Comparison of ENCODE assay signal across 19 mouse cellular contexts in the genomic region with DNA sequence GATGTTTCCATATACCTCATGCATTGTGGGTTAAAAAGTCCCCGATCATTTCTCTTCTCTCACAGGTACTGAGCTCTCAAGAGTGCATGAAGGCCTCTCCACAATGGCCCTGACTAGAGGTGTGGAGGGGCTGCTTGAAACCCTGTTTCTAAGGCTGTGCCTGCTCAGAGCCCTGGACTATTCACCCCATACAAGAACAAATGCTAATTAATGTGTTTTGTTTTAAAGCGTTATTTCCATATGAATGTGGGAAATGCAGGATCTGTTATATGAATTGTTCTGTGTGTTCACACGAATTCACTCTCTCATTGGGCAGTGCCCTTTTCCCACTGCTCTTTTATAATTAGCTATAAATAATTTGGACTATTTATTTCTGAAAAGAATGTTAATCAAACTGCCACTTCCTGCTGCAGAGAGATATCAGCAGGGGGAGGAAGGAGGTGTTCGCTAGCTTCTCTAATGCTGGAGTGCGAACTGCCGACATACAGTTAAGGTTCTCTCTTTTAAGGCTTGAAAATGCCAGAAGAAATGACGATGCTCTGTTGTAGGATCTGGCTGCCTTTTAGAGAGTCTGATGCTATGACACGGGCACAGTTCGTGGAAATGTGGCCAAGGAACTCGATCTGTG. TPM values are rescaled to one million over a fixed set of nuclear protein-coding genes. Genes with fewer than 3 reads are reported as not detected.
DNase-seq lines count a peak whose midpoint lies in the region; ATAC-seq and TF ChIP-seq lines count a peak whose summit lies in the region.
"Had no signal": no experiment of that assay in that cellular context is flagged by ENCODE, and none has a peak within 500 bp of the region (broad histone marks: within the 10 kb centered on the region; RNA-seq: fewer than 3 reads in every experiment).

No protein-coding gene starts in this region.

- no peak for TF ChIP-seq POLR2A in MEL (IDR thresholded peaks at IDR 0.05; ENCODE audit: control insufficient read depth in 1 of 2, insufficient read depth in 1 of 2, low read depth in 1 of 2, low read length in 2 of 2, poor library complexity in 1 of 2)

- no peak for TF ChIP-seq RAD21 in MEL (IDR thresholded peaks at IDR 0.05; ENCODE audit: low read depth, low read length)

- WGBS in heart, embryonic 12.5 days: 89% methylated on average over 10 of the region's 10 CpGs

- H3K9ac ChIP-seq in MEL (ENCODE audit: control insufficient read depth, low read depth, low read length, poor library complexity, severe bottlenecking): no peak overlapping the region
- no peak overlapping the region for H3K9ac ChIP-seq in heart, embryonic 12.5 days
- H3K9ac ChIP-seq: embryonic facial prominence, embryonic 13.5 days; heart, embryonic 13.5 days; hindbrain, embryonic 15.5 days had no signal

- peaks cover 9 to 10% of the 10 kb centered on the region in 2 experiments for H3K4me1 ChIP-seq in MEL (ENCODE audit: control insufficient read depth in 1 of 2, insufficient read depth in 2 of 2, low read length in 2 of 2)
- H3K4me1 ChIP-seq in heart, embryonic 12.5 days (replicated peaks): no peaks in the 10 kb centered on the region
- H3K4me1 ChIP-seq: embryonic facial prominence, embryonic 13.5 days; heart, embryonic 13.5 days; hindbrain, embryonic 15.5 days had no signal

- no peaks in the 10 kb centered on the region for H3K79me2 ChIP-seq in MEL (ENCODE audit: control insufficient read depth, insufficient read depth, low read length, poor library complexity)

- no peak overlapping the region for H3K4me2 ChIP-seq in heart, embryonic 12.5 days
- H3K4me2 ChIP-seq: embryonic facial prominence, embryonic 13.5 days; heart, embryonic 13.5 days; hindbrain, embryonic 15.5 days had no signal

- TF ChIP-seq EP300 in MEL (IDR thresholded peaks at IDR 0.05; ENCODE audit: low read depth in 1 of 2, low read length in 2 of 2): peak; percentile 64 to 80; a peak in 3 of 4 replicates

- peak; percentile 50; the same call in 1 of the 2 replicates for ATAC-seq in common myeloid progenitor, adult 5-6 weeks (replicated peaks; ENCODE audit: low read depth, poor library complexity, severe bottlenecking)
- 0 out of 2 replicates have a peak, but pooled peaks have one; percentile 41 for ATAC-seq in megakaryocyte-erythroid progenitor cell, adult 5-6 weeks (replicated peaks; ENCODE audit: low FRiP score, low TSS enrichment, poor library complexity, severe bottlenecking)
- no peak for ATAC-seq in heart, embryonic 12.5 days (ENCODE audit: insufficient number of reproducible peaks, low FRiP score)
- ATAC-seq: activated CD4-positive, CD25-positive, alpha-beta regulatory T cell, adult 4 months; intestine, embryonic 16.5 days had no signal

- no peak for TF ChIP-seq CTCF in MEL (IDR thresholded peaks at IDR 0.05 in 2 of 3, conservative IDR thresholded peaks at IDR 0.05 in 1 of 3; ENCODE audit: control insufficient read depth in 1 of 3, insufficient read depth in 1 of 3, low read depth in 2 of 3, low read length in 3 of 3, poor library complexity in 1 of 3, severe bottlenecking in 1 of 3)

- H3K27me3 ChIP-seq in MEL (ENCODE audit: control insufficient read depth in 1 of 2, insufficient read depth in 2 of 2, low read length in 2 of 2): no peaks in the 10 kb centered on the region
- H3K27me3 ChIP-seq in heart, embryonic 12.5 days (replicated peaks): no peaks in the 10 kb centered on the region
- H3K27me3 ChIP-seq: embryonic facial prominence, embryonic 13.5 days; heart, embryonic 13.5 days; hindbrain, embryonic 15.5 days had no signal

- DNase-seq in MEL (ENCODE audit: low read depth, low spot score) (peak; percentile 64), MEL-GATA-1-ER (ENCODE audit: extremely low read depth, low read depth) (peak; percentile 21)
- no peak for DNase-seq in lung, postnatal 36 days
- DNase-seq: adrenal gland, postnatal 14 days; cerebellum, adult 11 months; cerebellum, adult 9-10 months; cerebellum, postnatal 25 days; gastrocnemius, postnatal 14 days; heart, adult 2 months; heart, postnatal 36 days; kidney, adult 2 months had no signal

- no peaks in the 10 kb centered on the region for H3K9me3 ChIP-seq in MEL (replicated peaks; ENCODE audit: insufficient read depth, low read length)
- H3K9me3 ChIP-seq in heart, embryonic 12.5 days (replicated peaks): no peaks in the 10 kb centered on the region
- H3K9me3 ChIP-seq: embryonic facial prominence, embryonic 13.5 days; heart, embryonic 13.5 days; hindbrain, embryonic 15.5 days had no signal

- peak overlapping the region; percentile 76 for H3K27ac ChIP-seq in MEL (ENCODE audit: control insufficient read depth, low read depth, low read length)
- H3K27ac ChIP-seq in heart, embryonic 12.5 days (ENCODE audit: poor library complexity, severe bottlenecking): no peak overlapping the region
- H3K27ac ChIP-seq: embryonic facial prominence, embryonic 13.5 days; heart, adult 2 months; heart, embryonic 13.5 days; hindbrain, embryonic 15.5 days had no signal

- peaks cover 16% of the 10 kb centered on the region in 2 experiments for H3K36me3 ChIP-seq in MEL (ENCODE audit: control insufficient read depth in 1 of 2, insufficient read depth in 2 of 2, low read length in 2 of 2)
- peaks cover 54% of the 10 kb centered on the region for H3K36me3 ChIP-seq in heart, embryonic 12.5 days

- H3K4me3 ChIP-seq in MEL (ENCODE audit: control insufficient read depth in 1 of 2, insufficient read depth in 1 of 2, low read depth in 2 of 2, low read length in 2 of 2): no peak overlapping the region; a peak in 1 of 4 replicates
- no peak overlapping the region for H3K4me3 ChIP-seq in heart, embryonic 12.5 days
- H3K4me3 ChIP-seq: embryonic facial prominence, embryonic 13.5 days; heart, adult 2 months; heart, embryonic 13.5 days; hindbrain, embryonic 15.5 days had no signal

TF ChIP-seq in MEL, 35 proteins besides CTCF, POLR2A, EP300 and RAD21:
- TF ChIP-seq CHD1 (IDR thresholded peaks at IDR 0.05; ENCODE audit: low read depth, low read length) (no peak), MEF2A (IDR thresholded peaks at IDR 0.05; ENCODE audit: extremely low read depth, insufficient replicate concordance, low read depth, low read length, poor library complexity, severe bottlenecking) (peak; percentile 11; the same call in 1 of the 2 replicates), ETS1 (IDR thresholded peaks at IDR 0.05; ENCODE audit: low read depth, low read length) (0 out of 2 replicates have a peak, but pooled peaks have one; percentile 40), SIN3A (IDR thresholded peaks at IDR 0.05; ENCODE audit: low read length) (no peak), ZKSCAN1 (IDR thresholded peaks at IDR 0.05; ENCODE audit: low read depth, low read length) (no peak), ZNF384 (IDR thresholded peaks at IDR 0.05; ENCODE audit: low read depth, low read length) (no peak), MAX (IDR thresholded peaks at IDR 0.05; ENCODE audit: low read length) (no peak), MYB (IDR thresholded peaks at IDR 0.05; ENCODE audit: low read depth, low read length) (peak; percentile 68), MXI1 (IDR thresholded peaks at IDR 0.05; ENCODE audit: low read depth, low read length) (no peak), MAZ (IDR thresholded peaks at IDR 0.05; ENCODE audit: low read depth, low read length) (no peak), MYC (IDR thresholded peaks at IDR 0.05; ENCODE audit: low read depth, low read length) (no peak), CHD2 (IDR thresholded peaks at IDR 0.05; ENCODE audit: low read length) (no peak), USF2 (IDR thresholded peaks at IDR 0.05; ENCODE audit: borderline replicate concordance in 1 of 2, insufficient read depth in 1 of 2, low read depth in 1 of 2, low read length in 2 of 2) (no peak), UBTF (IDR thresholded peaks at IDR 0.05; ENCODE audit: borderline replicate concordance, insufficient read depth, low read depth, low read length) (no peak), ELF1 (IDR thresholded peaks at IDR 0.05; ENCODE audit: low read depth, low read length) (peak; percentile 48; the same call in 1 of the 2 replicates), GATA1 (IDR thresholded peaks at IDR 0.05; ENCODE audit: low read depth, low read length) (peak; percentile 62; the same call in 1 of the 2 replicates), SMC3 (IDR thresholded peaks at IDR 0.05; ENCODE audit: low read depth, low read length) (no peak), TBP (IDR thresholded peaks at IDR 0.05; ENCODE audit: low read depth, low read length) (no peak), TCF12 (IDR thresholded peaks at IDR 0.05; ENCODE audit: low read depth, low read length) (peak; percentile 32; the same call in 1 of the 2 replicates), ZC3H11A (IDR thresholded peaks at IDR 0.05; ENCODE audit: low read depth, low read length) (no peak), NELFE (IDR thresholded peaks at IDR 0.05; ENCODE audit: low read depth, low read length) (no peak), TAL1 (IDR thresholded peaks at IDR 0.05; ENCODE audit: low read length) (no peak), JUND (IDR thresholded peaks at IDR 0.05; ENCODE audit: low read depth, low read length) (no peak), RCOR1 (IDR thresholded peaks at IDR 0.05; ENCODE audit: low read depth, low read length) (0 out of 2 replicates have a peak, but pooled peaks have one; percentile 21)
TF ChIP-seq in MEL: peak in this region for 7.

RNA-seq across cellular contexts. Expression of a gene that starts 37.6 kb away (rescaled TPM):
- 30.3 and 31.7 TPM in 2 replicates for total RNA-seq in MEL (2012; rRNA removed)
- polyA plus RNA-seq in MEL (2012; ENCODE audit: insufficient read depth in 1 of 2, insufficient read length in 2 of 2, low read depth in 1 of 2, low replicate concordance in 2 of 2, missing spikeins in 1 of 2): 10 to 100 TPM in 1 of 2 experiments, not detected in 1; 54.7 TPM
- 40.3 and 41.9 TPM in 2 replicates for total RNA-seq in common myeloid progenitor, adult 5-6 weeks (2017)
- 54.3 and 57.0 TPM in 2 replicates for total RNA-seq in megakaryocyte-erythroid progenitor cell, adult 5-6 weeks (2014; fragmentation: Nextera tagmentation)
- total RNA-seq in megakaryocyte-erythroid progenitor cell, adult 5-6 weeks (2017): 50.2 and 52.0 TPM in 2 replicates
- polyA plus RNA-seq in heart, embryonic 12.5 days (2016; fragmentation: Nextera tagmentation; extraction: Ambion mirVana): 36.8 and 37.2 TPM in 2 replicates

RNA-seq across cellular contexts. Expression of a gene that starts 51.4 kb away (rescaled TPM):
- total RNA-seq in MEL (2012; rRNA removed): not detected in 2 replicates
- polyA plus RNA-seq in MEL (2012; ENCODE audit: insufficient read depth in 1 of 2, insufficient read length in 2 of 2, low read depth in 1 of 2, low replicate concordance in 2 of 2, missing spikeins in 1 of 2): not detected
- total RNA-seq in common myeloid progenitor, adult 5-6 weeks (2017): not detected in 2 replicates
- total RNA-seq in megakaryocyte-erythroid progenitor cell, adult 5-6 weeks (2014; fragmentation: Nextera tagmentation): 0.40 TPM in 1 of 2 replicates, not detected in the other
- 0.11 TPM in 1 of 2 replicates, not detected in the other for total RNA-seq in megakaryocyte-erythroid progenitor cell, adult 5-6 weeks (2017)
- 0.18 and 0.27 TPM in 2 replicates for polyA plus RNA-seq in heart, embryonic 12.5 days (2016; fragmentation: Nextera tagmentation; extraction: Ambion mirVana)
- total RNA-seq: heart, adult 2 months; heart, postnatal 36 days had no signal
